Mouse (Mus musculus) forebrain, embryonic 10.5 days (tissue): ENCODE measurements at regions not wholly inside any gene's neighbourhood (a gene's known extent, or its start where the extent isn't known, plus 50 kb on each side); places are given as distances from the start of the nearest gene placed in this dataset.

ENCODE experiments used
- DNase-seq: peaks from one replicate; pipeline ENCODE4 v3.0.0-alpha.2; 2017; ENCODE audit warnings: low spot score; ENCODE audit errors: extremely low spot score
- H3K27ac ChIP-seq: fragments of 300-500 bp; sonication (generic); 2 replicates; pipeline ENCODE4 v1.5.1; 2016; ENCODE audit warnings: mild to moderate bottlenecking
- H3K27me3 ChIP-seq: fragments of 300-500 bp; sonication (generic); 2 replicates; pipeline ENCODE4 v1.6.1; 2016; ENCODE audit warnings: mild to moderate bottlenecking; ENCODE audit not compliant: poor library complexity, severe bottlenecking
- H3K36me3 ChIP-seq: fragments of 300-500 bp; sonication (generic); replicated peaks from 2 replicates; pipeline ENCODE4 v1.6.1; 2016; ENCODE audit warnings: mild to moderate bottlenecking, moderate library complexity
- H3K4me1 ChIP-seq: fragments of 300-500 bp; sonication (generic); 2 replicates; pipeline ENCODE4 v1.6.1; 2016
- H3K4me3 ChIP-seq: fragments of 300-500 bp; sonication (generic); 2 replicates; pipeline ENCODE4 v1.5.1; 2016; ENCODE audit warnings: mild to moderate bottlenecking, moderate library complexity
- H3K9me3 ChIP-seq: fragments of 300-500 bp; sonication (generic); 2 replicates; pipeline ENCODE4 v1.6.1; 2016; ENCODE audit warnings: mild to moderate bottlenecking, moderate library complexity
- WGBS: fragments of 180-500 bp; shearing (Covaris S2); methylation state at CpG from one replicate; pipeline ENCODE4 v1.1.7; 2016; 5-methylcytosine and 5-hydroxymethylcytosine counted together

DNA sequence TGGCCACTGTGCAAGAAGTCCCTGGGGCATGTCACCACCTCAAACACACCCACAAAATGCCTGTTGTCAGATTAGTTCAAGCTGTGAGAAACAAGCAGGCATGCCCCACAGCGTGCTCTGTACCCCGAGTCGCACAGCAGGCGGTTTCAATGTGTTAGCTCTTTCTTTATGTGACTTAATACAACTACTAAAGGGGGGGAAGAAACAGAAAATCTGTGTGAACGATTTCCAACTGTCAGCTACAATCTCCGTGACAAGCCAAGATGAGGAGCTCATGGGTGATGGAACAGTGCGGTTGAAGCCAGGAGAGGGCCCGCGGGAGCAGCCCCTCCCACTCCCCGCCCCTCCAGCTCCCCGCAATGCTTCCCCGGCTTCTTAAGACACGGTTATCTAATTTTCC lies 180.7 kb downstream of the Setd4 start:
- no peaks in the 10 kb centered on the region for H3K9me3 ChIP-seq
- H3K36me3 ChIP-seq = no peaks in the 10 kb centered on the region
- no peak overlapping the region for H3K27ac ChIP-seq
- peaks cover 13% of the 10 kb centered on the region for H3K4me1 ChIP-seq
- peak overlapping the region; percentile 26 for H3K4me3 ChIP-seq
- 27% methylated on average over 13 of the region's 13 CpGs for WGBS
- DNase-seq = no peak
- peaks cover 30% of the 10 kb centered on the region for H3K27me3 ChIP-seq

DNA sequence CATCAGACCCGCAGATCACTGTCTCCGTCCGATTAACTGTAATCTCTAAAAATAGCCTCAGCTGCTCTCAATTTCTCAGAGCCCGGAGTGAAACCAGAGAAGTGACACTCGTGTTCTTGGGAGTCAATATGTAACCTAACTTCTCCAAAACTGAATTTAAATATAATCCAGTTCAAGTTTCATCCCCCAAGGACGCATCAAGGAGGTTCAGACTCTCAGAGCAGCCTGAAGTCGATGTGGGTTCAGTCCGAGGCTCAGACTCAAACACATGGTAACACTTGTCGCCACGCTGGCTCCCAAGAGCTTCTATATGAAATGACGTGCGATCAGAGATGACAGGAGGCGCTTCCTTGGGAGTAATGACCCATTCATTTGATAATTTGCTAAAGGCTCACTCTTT lies 181.6 kb downstream of the Setd4 start:
- no peaks in the 10 kb centered on the region for H3K36me3 ChIP-seq
- DNase-seq = no peak
- peaks cover 15% of the 10 kb centered on the region for H3K4me1 ChIP-seq
- no peaks in the 10 kb centered on the region for H3K9me3 ChIP-seq
- WGBS = 84% methylated on average over 13 of the region's 13 CpGs
- no peak overlapping the region for H3K4me3 ChIP-seq
- H3K27me3 ChIP-seq = peaks cover 30% of the 10 kb centered on the region
- H3K27ac ChIP-seq = no peak overlapping the region

DNA sequence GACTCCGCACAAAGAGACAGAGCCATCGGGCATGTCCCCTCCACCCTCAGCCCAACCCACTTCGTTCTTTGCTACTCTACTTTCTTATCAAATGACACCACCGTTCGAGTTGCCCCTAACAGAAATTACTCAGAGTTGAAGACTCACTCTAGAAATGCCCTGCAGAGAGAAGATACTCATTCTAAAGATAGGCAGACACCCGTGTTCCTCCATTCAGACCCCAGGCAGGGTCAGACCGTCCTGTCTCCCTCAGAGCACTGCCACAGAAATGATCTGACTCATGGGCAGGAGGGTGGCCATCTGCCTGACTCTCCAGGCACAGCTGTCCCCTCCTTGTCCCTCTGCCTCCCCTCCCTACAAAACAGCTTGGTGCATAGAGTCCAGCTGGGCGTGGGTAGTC lies 185.6 kb downstream of the Setd4 start:
- Histone ChIP-seq H3K27me3 (peaks cover 13% of the 10 kb centered on the region), H3K27ac (no peak overlapping the region; the same call in 1 of the 2 replicates), H3K36me3 (no peaks in the 10 kb centered on the region), H3K4me3 (no peak overlapping the region), H3K9me3 (no peaks in the 10 kb centered on the region), H3K4me1 (peaks cover 10% of the 10 kb centered on the region)
- WGBS = 90% methylated on average over 8 of the region's 8 CpGs
- no peak for DNase-seq

DNA sequence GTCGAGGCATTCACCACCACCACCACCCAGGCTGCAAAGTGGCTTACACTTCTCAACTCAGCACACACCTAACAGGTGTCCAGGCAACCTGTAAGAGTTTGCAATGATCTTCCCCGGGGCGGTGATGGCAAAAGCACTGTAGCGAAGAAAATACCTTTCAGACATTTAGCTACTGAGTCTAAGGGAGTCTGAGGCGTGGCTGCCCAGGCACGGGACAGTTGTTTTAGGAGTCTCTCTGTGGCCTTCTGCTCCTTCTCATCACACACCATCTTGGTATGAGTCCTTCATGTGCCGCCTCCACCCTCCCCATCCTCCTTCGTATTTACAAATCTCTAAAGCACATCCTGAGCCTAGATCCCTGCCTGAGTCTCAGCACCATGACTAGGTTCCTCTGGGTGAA lies 186.0 kb downstream of the Setd4 start:
- 89% methylated on average over 8 of the region's 8 CpGs for WGBS
- peaks cover 6% of the 10 kb centered on the region for H3K4me1 ChIP-seq
- DNase-seq = no peak
- H3K27me3 ChIP-seq = peaks cover 9% of the 10 kb centered on the region
- H3K9me3 ChIP-seq = no peaks in the 10 kb centered on the region
- no peaks in the 10 kb centered on the region for H3K36me3 ChIP-seq
- no peak overlapping the region for H3K27ac ChIP-seq
- no peak overlapping the region for H3K4me3 ChIP-seq

DNA sequence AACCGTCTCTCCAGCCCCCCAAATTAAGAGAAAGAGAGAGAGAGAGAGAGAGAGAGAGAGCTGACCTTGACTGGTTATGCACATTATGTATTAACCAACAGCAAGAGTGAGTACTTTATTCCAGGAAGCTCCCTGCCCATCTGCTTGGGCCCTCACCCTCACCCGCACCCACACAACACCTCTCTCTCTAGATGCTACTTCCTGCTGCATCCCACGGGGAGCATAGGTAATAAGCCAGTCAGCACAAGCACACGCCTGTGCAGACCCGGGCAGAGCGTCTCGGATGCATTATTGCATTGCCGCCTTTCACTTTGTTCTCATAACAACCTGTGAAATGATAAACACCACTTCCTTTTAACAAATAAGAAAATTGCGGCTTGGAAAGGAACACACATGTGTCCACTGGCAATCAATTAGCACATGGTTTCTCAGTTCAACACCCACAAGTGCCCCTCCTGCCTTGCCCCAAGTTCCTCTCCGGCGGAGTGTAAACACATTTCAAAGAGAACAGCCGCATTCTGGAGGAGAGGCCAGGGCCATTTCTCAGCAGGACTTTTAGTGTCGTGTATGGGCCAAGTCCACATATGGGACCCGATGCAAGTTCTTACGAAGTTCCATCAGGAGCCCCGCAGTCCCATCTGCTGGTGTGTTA lies 211.7 kb downstream of the Setd4 start:
- WGBS = 90% methylated on average over 16 of the region's 16 CpGs
- H3K4me1 ChIP-seq = peaks cover 3% of the 10 kb centered on the region
- no peak for DNase-seq
- H3K27ac ChIP-seq = no peak overlapping the region
- H3K27me3 ChIP-seq = no peaks in the 10 kb centered on the region
- H3K9me3 ChIP-seq = no peaks in the 10 kb centered on the region
- H3K4me3 ChIP-seq = no peak overlapping the region
- no peaks in the 10 kb centered on the region for H3K36me3 ChIP-seq

DNA sequence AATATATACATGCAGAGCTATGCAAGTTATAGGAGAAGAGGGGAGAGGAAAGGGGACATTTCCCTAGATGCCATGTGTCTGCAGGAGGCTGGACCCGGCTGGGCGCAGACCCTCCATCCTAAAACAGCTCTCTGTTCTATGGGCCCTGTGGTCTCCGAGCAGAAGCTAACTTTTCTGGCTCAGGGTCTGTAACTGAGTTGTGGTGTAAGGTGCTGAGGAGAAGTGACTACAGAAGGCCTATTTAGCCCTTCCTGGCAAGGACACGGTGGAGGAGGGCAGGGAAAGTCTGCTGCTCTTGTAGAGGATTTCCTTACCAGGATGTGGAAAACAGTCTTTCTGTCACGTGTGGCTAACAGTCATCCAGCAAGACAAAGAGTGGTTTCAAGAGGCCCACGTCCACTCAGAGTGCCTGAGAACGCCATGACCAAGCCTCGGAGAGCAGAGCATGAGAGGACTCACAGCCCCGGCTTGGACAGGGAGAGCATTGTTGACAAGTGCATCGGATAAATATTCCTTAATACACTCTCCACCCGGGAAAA lies 216.2 kb downstream of the Setd4 start:
- no peaks in the 10 kb centered on the region for H3K27me3 ChIP-seq
- 83% methylated on average over 11 of the region's 11 CpGs for WGBS
- H3K27ac ChIP-seq = no peak overlapping the region
- no peak for DNase-seq
- no peak overlapping the region for H3K4me3 ChIP-seq
- no peaks in the 10 kb centered on the region for H3K9me3 ChIP-seq
- no peaks in the 10 kb centered on the region for H3K36me3 ChIP-seq
- H3K4me1 ChIP-seq = no peaks in the 10 kb centered on the region

DNA sequence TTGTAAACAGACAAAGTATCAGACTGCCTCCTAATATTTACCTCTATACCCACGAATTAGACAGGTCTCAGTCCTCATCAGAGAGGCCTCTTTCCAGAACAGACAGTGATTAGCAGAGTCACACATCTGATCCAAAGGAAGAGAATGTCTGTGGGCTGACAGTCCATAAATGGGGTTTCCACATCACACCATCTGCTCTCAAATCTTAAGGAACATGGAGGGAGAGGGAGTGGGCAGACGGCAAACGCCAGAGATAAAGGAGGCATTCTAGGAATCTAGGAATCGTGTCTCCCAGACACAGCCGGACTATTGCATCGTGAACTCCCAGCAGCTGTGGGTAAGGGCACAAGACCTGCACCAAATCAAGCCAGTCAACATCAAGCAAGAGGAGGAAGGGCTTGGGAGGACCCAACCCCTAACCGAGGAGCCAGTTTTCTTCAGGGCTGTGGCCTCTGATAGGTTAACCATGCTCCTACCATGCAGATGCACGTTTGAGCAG lies 219.8 kb downstream of the Setd4 start:
- Histone ChIP-seq H3K4me3 (no peak overlapping the region), H3K4me1 (peaks cover 25% of the 10 kb centered on the region), H3K36me3 (no peaks in the 10 kb centered on the region), H3K27me3 (peaks cover 4% of the 10 kb centered on the region; the same call in 1 of the 2 replicates), H3K27ac (no peak overlapping the region), H3K9me3 (no peaks in the 10 kb centered on the region)
- 84% methylated on average over 8 of the region's 8 CpGs for WGBS
- no peak for DNase-seq

DNA sequence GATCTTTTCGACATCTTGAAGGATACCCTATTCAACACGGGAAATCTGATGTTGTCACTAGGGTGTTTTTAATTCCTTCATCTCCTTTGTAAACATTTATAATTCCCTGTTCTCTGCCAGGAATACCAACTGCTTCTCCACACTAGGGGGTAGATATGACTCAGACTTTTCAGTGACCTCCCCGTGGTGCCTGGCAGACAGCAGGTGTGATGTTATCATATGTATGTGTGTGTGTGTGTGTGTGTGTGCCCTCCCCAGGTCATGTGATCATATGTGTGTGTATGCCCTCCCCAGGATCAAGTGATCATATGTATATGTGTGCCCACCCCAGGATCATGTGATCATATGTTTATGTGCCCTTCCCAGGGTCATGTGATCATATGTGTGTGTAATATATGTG lies 220.9 kb downstream of the Setd4 start:
- 90% methylated on average over 3 of the region's 3 CpGs for WGBS
- H3K4me1 ChIP-seq = peaks cover 25% of the 10 kb centered on the region
- H3K27me3 ChIP-seq = peaks cover 4% of the 10 kb centered on the region; the same call in 1 of the 2 replicates
- H3K9me3 ChIP-seq = no peaks in the 10 kb centered on the region
- no peak overlapping the region for H3K27ac ChIP-seq
- no peak for DNase-seq
- H3K4me3 ChIP-seq = no peak overlapping the region
- no peaks in the 10 kb centered on the region for H3K36me3 ChIP-seq

DNA sequence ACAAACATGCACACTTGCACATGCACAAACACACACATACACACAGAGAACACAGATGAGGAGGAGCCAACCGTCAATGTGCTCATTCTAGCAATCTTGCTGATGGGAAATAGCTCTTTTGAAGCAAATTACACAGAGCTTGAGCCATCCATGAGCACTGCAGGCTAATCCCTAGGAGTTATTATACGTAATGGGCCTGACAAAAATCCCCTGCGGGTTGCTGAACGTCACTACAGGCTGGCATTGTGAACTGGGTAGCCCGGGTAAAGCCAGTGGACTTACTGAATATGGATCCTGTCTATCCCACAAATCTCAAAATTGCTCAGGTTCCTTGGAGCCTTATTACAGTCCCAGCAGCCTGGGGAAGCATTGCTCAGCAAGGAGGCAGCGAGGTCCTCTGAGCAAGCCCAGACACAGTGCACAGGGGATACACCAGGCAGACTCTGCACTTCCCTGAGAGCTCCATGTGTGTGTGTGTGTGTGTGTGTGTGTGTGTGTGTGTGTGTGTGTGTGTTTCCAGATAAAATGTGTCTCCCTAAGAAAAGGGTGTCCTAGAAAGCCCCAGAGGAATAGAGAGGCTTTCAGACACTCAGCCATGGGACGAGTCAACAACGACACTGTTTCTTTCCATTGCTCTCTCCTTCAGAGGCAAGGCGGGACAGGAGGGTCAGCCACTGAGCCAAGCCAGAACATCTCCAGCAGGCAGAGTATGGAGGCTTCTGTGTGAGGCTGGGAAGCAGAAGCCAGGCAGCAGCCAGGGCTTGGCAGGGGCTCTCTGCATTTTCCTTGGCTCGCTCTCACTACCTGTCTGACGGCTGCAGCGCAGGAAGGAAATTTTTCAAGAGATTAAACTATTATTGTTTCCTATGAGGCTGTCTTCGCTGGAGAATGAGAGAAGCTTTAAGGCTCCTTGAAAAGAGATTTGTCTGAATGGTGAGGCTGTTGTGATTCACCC lies 222.9 kb downstream of the Setd4 start:
- H3K4me3 ChIP-seq = no peak overlapping the region
- no peaks in the 10 kb centered on the region for H3K9me3 ChIP-seq
- H3K36me3 ChIP-seq = no peaks in the 10 kb centered on the region
- peaks cover 25% of the 10 kb centered on the region for H3K4me1 ChIP-seq
- peaks cover 4% of the 10 kb centered on the region; the same call in 1 of the 2 replicates for H3K27me3 ChIP-seq
- 55% methylated on average over 13 of the region's 13 CpGs for WGBS
- H3K27ac ChIP-seq = peak overlapping the region; percentile 48; the same call in 1 of the 2 replicates
- DNase-seq = peak; percentile 19

DNA sequence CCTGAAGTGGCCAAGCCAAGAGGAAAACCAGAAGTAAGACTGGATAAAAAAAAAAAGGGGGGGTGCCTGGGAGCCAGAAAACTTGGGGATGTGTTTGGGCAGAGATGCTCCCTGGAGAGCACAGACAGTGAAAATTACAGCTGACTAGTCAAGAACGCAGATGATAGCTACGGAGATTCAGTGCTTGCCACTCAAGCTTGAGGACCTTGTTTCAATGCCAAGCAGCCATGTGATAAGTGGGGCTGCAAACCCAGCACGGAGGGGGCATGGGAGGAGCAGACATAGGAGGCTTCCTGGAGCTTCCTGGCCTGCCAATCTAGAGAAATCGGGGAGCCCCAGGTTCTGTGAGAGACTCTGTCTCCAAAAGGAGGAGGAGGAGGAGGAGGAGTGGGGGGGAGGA lies 223.7 kb downstream of the Setd4 start:
- DNase-seq = no peak
- no peaks in the 10 kb centered on the region for H3K36me3 ChIP-seq
- WGBS = 55% methylated on average over 4 of the region's 4 CpGs
- peaks cover 4% of the 10 kb centered on the region; the same call in 1 of the 2 replicates for H3K27me3 ChIP-seq
- no peaks in the 10 kb centered on the region for H3K9me3 ChIP-seq
- H3K4me1 ChIP-seq = peaks cover 25% of the 10 kb centered on the region
- H3K27ac ChIP-seq = no peak overlapping the region
- no peak overlapping the region for H3K4me3 ChIP-seq

DNA sequence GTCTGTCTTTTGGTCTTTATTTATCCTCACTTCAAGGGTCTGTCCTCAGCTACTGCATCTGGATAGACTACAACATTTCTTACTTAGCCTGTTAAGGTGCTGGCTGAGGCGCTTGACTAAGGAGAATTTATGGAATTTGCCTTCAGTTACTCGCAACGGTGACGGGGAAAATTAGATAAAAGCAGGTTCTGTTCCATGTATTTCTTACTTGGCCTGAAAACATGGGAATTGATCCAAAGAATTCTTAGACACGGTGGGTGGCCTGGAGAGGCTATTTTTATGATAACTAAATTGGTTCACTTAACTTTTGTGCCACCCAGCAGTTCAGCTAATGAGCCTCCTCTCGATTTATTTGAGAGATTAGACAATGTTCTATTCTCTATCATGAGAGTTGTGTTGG lies 224.3 kb downstream of the Setd4 start:
- H3K27me3 ChIP-seq = peaks cover 4% of the 10 kb centered on the region; the same call in 1 of the 2 replicates
- H3K9me3 ChIP-seq = no peaks in the 10 kb centered on the region
- WGBS = 65% methylated on average over 6 of the region's 6 CpGs
- no peak overlapping the region for H3K27ac ChIP-seq
- H3K36me3 ChIP-seq = no peaks in the 10 kb centered on the region
- peaks cover 25% of the 10 kb centered on the region for H3K4me1 ChIP-seq
- no peak for DNase-seq
- H3K4me3 ChIP-seq = no peak overlapping the region

DNA sequence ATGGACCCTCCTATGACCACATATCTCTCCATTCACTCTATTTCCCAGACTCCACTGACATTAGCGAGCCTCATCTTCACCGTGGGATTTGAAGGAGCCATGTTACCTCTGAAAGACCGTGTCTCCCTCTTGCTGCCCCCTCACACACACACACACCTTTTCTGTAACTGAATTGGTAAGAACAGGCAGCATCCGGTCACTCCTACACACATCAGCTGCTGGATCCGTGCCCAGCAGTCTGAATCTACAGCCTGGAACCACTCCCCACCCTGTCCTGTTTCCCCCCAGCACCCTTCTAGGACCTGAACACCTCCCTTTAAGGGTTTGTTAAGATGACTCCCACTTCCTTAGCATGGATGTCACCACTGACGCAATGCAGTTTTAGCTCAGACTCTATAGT lies 229.2 kb downstream of the Setd4 start:
- no peak overlapping the region for H3K4me3 ChIP-seq
- no peak for DNase-seq
- H3K9me3 ChIP-seq = no peaks in the 10 kb centered on the region
- H3K27ac ChIP-seq = no peak overlapping the region
- peaks cover 12% of the 10 kb centered on the region for H3K4me1 ChIP-seq
- H3K36me3 ChIP-seq = no peaks in the 10 kb centered on the region
- 89% methylated on average over 6 of the region's 6 CpGs for WGBS
- H3K27me3 ChIP-seq = no peaks in the 10 kb centered on the region

DNA sequence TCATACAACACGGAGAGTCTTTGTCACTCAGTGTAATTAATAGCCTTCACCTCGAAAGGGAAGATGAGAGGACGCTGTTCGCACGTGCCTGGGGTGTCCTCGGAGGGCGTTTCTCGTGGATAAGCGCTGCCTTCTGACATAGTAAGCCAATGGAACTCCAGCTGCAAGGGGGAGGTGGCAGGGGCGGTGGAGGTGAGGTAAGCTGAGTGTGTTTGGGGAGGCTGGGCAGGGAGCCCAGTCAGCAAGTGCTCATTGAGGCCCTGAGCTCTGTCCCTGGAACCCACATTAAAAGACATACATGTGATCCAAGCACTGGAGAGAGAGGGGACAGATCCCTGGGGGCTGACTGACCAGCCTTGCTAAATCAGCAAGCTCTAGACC lies 234.1 kb downstream of the Setd4 start:
- H3K4me3 ChIP-seq = no peak overlapping the region
- peaks cover 11% of the 10 kb centered on the region for H3K4me1 ChIP-seq
- no peaks in the 10 kb centered on the region for H3K9me3 ChIP-seq
- no peak overlapping the region for H3K27ac ChIP-seq
- DNase-seq = no peak
- no peaks in the 10 kb centered on the region for H3K36me3 ChIP-seq
- 78% methylated on average over 10 of the region's 10 CpGs for WGBS
- H3K27me3 ChIP-seq = no peaks in the 10 kb centered on the region
